Mouse (Mus musculus) brain, embryonic 14.5 days (tissue): ENCODE results near the gene Ccdc33.

Source experiments
- CTCF ChIP-seq: fragments of 200-500 bp; IDR thresholded peaks from 2 replicates; pipeline ENCODE4 v1.5.1; 2012; ENCODE audit warnings: inconsistent platforms, mild to moderate bottlenecking, moderate library complexity, borderline replicate concordance; ENCODE audit not compliant: insufficient read depth, insufficient read length; ENCODE audit errors: extremely low read depth
- POLR2A ChIP-seq: fragments of 200-500 bp; IDR thresholded peaks from 2 replicates; pipeline ENCODE4 v1.6.1; 2012; ENCODE audit warnings: mild to moderate bottlenecking, inconsistent platforms, borderline replicate concordance; ENCODE audit not compliant: poor library complexity, insufficient read depth, insufficient read length, severe bottlenecking; ENCODE audit errors: extremely low read depth

DNA sequence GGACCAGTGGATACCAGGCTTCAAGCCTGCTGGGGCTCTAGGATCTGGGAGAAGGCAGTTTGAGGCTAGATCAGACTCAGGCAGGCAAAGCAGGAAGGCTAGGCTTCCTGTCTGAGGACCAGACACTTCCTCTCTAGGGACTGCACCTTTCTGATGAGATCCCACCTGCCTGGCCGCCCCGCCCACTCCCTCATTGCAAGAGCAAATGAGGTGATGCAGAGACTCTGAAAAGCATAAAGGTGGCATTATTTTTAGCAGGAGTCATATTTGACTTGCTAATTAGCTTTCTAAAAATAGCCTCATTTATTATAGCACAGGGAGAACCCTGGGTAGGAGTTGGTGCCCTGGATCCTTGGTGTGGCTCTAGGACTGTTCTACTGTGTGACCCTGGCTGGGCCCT, 130.5 kb downstream of the Ccdc33 start:
- TF ChIP-seq POLR2A, result no peak
- TF ChIP-seq CTCF, result no peak
